Mouse (Mus musculus) small intestine, adult 2 months (tissue): Measurements from ENCODE around the gene Rpusd2.

Experiments
- CTCF ChIP-seq: fragments of 200-500 bp; IDR thresholded peaks from 2 replicates; pipeline ENCODE4 v1.5.1; 2012; ENCODE audit warnings: low read depth, mild to moderate bottlenecking, control low read depth, inconsistent platforms, low read length, moderate library complexity, mixed read lengths; ENCODE audit not compliant: insufficient replicate concordance, insufficient read length; ENCODE audit errors: extremely low read depth
- POLR2A ChIP-seq: fragments of 200-500 bp; IDR thresholded peaks from 2 replicates; pipeline ENCODE4 v1.6.1; 2012; ENCODE audit warnings: low read depth, mild to moderate bottlenecking, control low read depth, inconsistent platforms, low read length, moderate library complexity

GRCm38 (mm10) chr2:119032191-119032590, 2.4 kb upstream of the Rpusd2 start:
- TF ChIP-seq CTCF (no peak), POLR2A (no peak)
